Mouse (Mus musculus) forebrain, embryonic 13.5 days (tissue): Measurements from ENCODE around the gene Rps15. TPM values are rescaled to one million over a fixed set of nuclear protein-coding genes. Genes with fewer than 3 reads are reported as not detected.

ENCODE experiments used
- ATAC-seq: fragments of 200-750 bp; cut with Nextera tagmentation; 2 replicates; pipeline ENCODE4 v1.8.0; 2017
- H3K27ac ChIP-seq: fragments of 300-500 bp; sonication (generic); 2 replicates; pipeline ENCODE4 v1.5.1; 2015; ENCODE audit warnings: inconsistent platforms, mild to moderate bottlenecking, moderate library complexity
- H3K27me3 ChIP-seq: fragments of 300-500 bp; sonication (generic); 2 replicates; pipeline ENCODE4 v1.6.1; 2015; ENCODE audit warnings: mild to moderate bottlenecking, inconsistent platforms
- H3K36me3 ChIP-seq: fragments of 300-500 bp; sonication (generic); 2 replicates; pipeline ENCODE4 v1.6.1; 2015; ENCODE audit warnings: mild to moderate bottlenecking, inconsistent platforms; ENCODE audit not compliant: poor library complexity, severe bottlenecking
- H3K4me1 ChIP-seq: fragments of 300-500 bp; sonication (generic); 2 replicates; pipeline ENCODE4 v1.6.1; 2015; ENCODE audit warnings: inconsistent platforms
- H3K4me2 ChIP-seq: fragments of 300-500 bp; sonication (generic); 2 replicates; pipeline ENCODE4 v1.6.1; 2015; ENCODE audit warnings: inconsistent platforms, mild to moderate bottlenecking, moderate library complexity
- H3K4me3 ChIP-seq: fragments of 300-500 bp; sonication (generic); 2 replicates; pipeline ENCODE4 v1.5.1; 2015; ENCODE audit warnings: mild to moderate bottlenecking, inconsistent platforms
- H3K9ac ChIP-seq: fragments of 300-500 bp; sonication (generic); 2 replicates; pipeline ENCODE4 v1.6.1; 2015; ENCODE audit warnings: mild to moderate bottlenecking, inconsistent platforms
- H3K9me3 ChIP-seq: fragments of 300-500 bp; sonication (generic); replicated peaks from 2 replicates; pipeline ENCODE4 v1.6.1; 2016; ENCODE audit warnings: inconsistent platforms
- WGBS: fragments of 180-500 bp; shearing (Covaris S2); methylation state at CpG from one replicate; pipeline ENCODE4 v1.1.7; 2015; 5-methylcytosine and 5-hydroxymethylcytosine counted together
- polyA plus RNA-seq: library from polyadenylated mRNA; unstranded; fragments of >200 nt; fragmentation: Nextera tagmentation; extraction: Ambion mirVana; gene quantifications from 2 replicates; pipeline ENCODE4 v1.2.1, GENCODE M21; 2015

Rps15 gene
- polyA plus RNA-seq, 1 experiment from 2014 or later: 828 TPM

GRCm38 (mm10) chr10:80323261-80324119, 31.2 kb downstream of the Rps15 start:
- Histone ChIP-seq H3K4me2 (peak overlapping the region; percentile 88), H3K9ac (peak overlapping the region; percentile 60), H3K9me3 (no peaks in the 10 kb centered on the region), H3K27me3 (0 out of 2 replicates have a peak, but pooled peaks cover 3% of the 10 kb centered on the region), H3K4me1 (peaks cover 34% of the 10 kb centered on the region), H3K27ac (no peak overlapping the region), H3K4me3 (peak overlapping the region; percentile 45), H3K36me3 (peaks cover 4% of the 10 kb centered on the region)
- no peak for ATAC-seq
- under 1% methylated on average over 34 of the region's 46 CpGs for WGBS

GRCm38 (mm10) chr10:80324120-80325037, 32.1 kb downstream of the Rps15 start:
- H3K4me2 ChIP-seq: peak overlapping the region; percentile 88
- H3K4me1 ChIP-seq: peaks cover 29% of the 10 kb centered on the region
- H3K27me3 ChIP-seq: 0 out of 2 replicates have a peak, but pooled peaks cover 3% of the 10 kb centered on the region
- peak overlapping the region; percentile 45; the same call in 1 of the 2 replicates for H3K4me3 ChIP-seq
- no peaks in the 10 kb centered on the region for H3K9me3 ChIP-seq
- H3K27ac ChIP-seq: no peak overlapping the region
- no peak for ATAC-seq
- 76% methylated on average over 17 of the region's 17 CpGs for WGBS
- no peak overlapping the region for H3K9ac ChIP-seq
- no peaks in the 10 kb centered on the region for H3K36me3 ChIP-seq

GRCm38 (mm10) chr10:80325045-80325444, 32.8 kb downstream of the Rps15 start:
- H3K27me3 ChIP-seq: 0 out of 2 replicates have a peak, but pooled peaks cover 3% of the 10 kb centered on the region
- ATAC-seq: no peak
- H3K4me2 ChIP-seq: no peak overlapping the region
- WGBS: 87% methylated on average over 21 of the region's 21 CpGs
- no peaks in the 10 kb centered on the region for H3K9me3 ChIP-seq
- H3K36me3 ChIP-seq: no peaks in the 10 kb centered on the region
- no peak overlapping the region for H3K27ac ChIP-seq
- H3K4me3 ChIP-seq: no peak overlapping the region
- peaks cover 24% of the 10 kb centered on the region for H3K4me1 ChIP-seq
- H3K9ac ChIP-seq: no peak overlapping the region

- Histone ChIP-seq H3K9me3 (no peaks in the 10 kb centered on the region), H3K9ac (peak within 1 kb of the TSS; percentile 57), H3K27ac (no peak within 1 kb of the TSS), H3K4me3 (peak within 1 kb of the TSS; percentile 44), H3K4me2 (peak within 1 kb of the TSS; percentile 67), H3K4me1 (peaks cover 11% of the 10 kb centered on the region), H3K36me3 (no peaks in the 10 kb centered on the region), H3K27me3 (peaks cover 21% of the 10 kb centered on the region)
- ATAC-seq: peak; percentile 92
- 4% methylated on average over 36 of the region's 36 CpGs for WGBS
Measured at GRCm38 (mm10) chr10:80329273-80330081, 37.2 kb downstream of the Rps15 start, which contains the start of the genes Pcsk4 and Reep6. Gene Pcsk4 (minus strand): TSS chr10:80329498. Gene Reep6 (plus strand): TSS chr10:80329953.

GRCm38 (mm10) chr10:80330084-80330483, 37.8 kb downstream of the Rps15 start:
- Histone ChIP-seq H3K4me3 (peak overlapping the region; percentile 44), H3K27ac (no peak overlapping the region), H3K36me3 (no peaks in the 10 kb centered on the region), H3K9ac (peak overlapping the region; percentile 57), H3K4me1 (peaks cover 11% of the 10 kb centered on the region), H3K9me3 (no peaks in the 10 kb centered on the region), H3K27me3 (peaks cover 18% of the 10 kb centered on the region), H3K4me2 (peak overlapping the region; percentile 67)
- WGBS: 1% methylated on average over 41 of the region's 41 CpGs
- ATAC-seq: no peak

GRCm38 (mm10) chr10:80330888-80331287, 38.6 kb downstream of the Rps15 start:
- Histone ChIP-seq H3K36me3 (no peaks in the 10 kb centered on the region), H3K27ac (no peak overlapping the region), H3K9ac (no peak overlapping the region), H3K9me3 (no peaks in the 10 kb centered on the region), H3K4me2 (peak overlapping the region; percentile 67), H3K4me3 (no peak overlapping the region), H3K27me3 (peaks cover 18% of the 10 kb centered on the region), H3K4me1 (peaks cover 11% of the 10 kb centered on the region)
- 89% methylated on average over 2 of the region's 2 CpGs for WGBS
- ATAC-seq: no peak

- Histone ChIP-seq H3K4me3 (no peak overlapping the region), H3K4me1 (peaks cover 11% of the 10 kb centered on the region), H3K9me3 (no peaks in the 10 kb centered on the region), H3K27me3 (peaks cover 18% of the 10 kb centered on the region), H3K27ac (no peak overlapping the region), H3K36me3 (no peaks in the 10 kb centered on the region), H3K4me2 (no peak overlapping the region), H3K9ac (no peak overlapping the region)
- 80% methylated on average over 10 of the region's 10 CpGs for WGBS
- ATAC-seq: no peak
Measured at GRCm38 (mm10) chr10:80331636-80332524, 39.6 kb downstream of the Rps15 start.

GRCm38 (mm10) chr10:80332525-80332989, 40.3 kb downstream of the Rps15 start:
- H3K4me1 ChIP-seq: peaks cover 11% of the 10 kb centered on the region
- H3K27me3 ChIP-seq: peaks cover 18% of the 10 kb centered on the region
- H3K27ac ChIP-seq: no peak overlapping the region
- H3K36me3 ChIP-seq: no peaks in the 10 kb centered on the region
- no peak overlapping the region for H3K9ac ChIP-seq
- WGBS: 90% methylated on average over 5 of the region's 5 CpGs
- no peak overlapping the region for H3K4me2 ChIP-seq
- H3K9me3 ChIP-seq: no peaks in the 10 kb centered on the region
- H3K4me3 ChIP-seq: no peak overlapping the region
- ATAC-seq: no peak

- no peak for ATAC-seq
- 89% methylated on average over 12 of the region's 12 CpGs for WGBS
Measured at GRCm38 (mm10) chr10:80336263-80336662, 44.0 kb downstream of the Rps15 start.

GRCm38 (mm10) chr10:80339941-80340750, 47.9 kb downstream of the Rps15 start:
- 0 out of 2 replicates have a peak overlapping the region, but pooled peaks have one; percentile 0 for H3K4me2 ChIP-seq
- 21% methylated on average over 19 of the region's 19 CpGs for WGBS

More at GRCm38 (mm10) chr10:80336263-80336662, 44.0 kb downstream of the Rps15 start:
- no peak overlapping the region for H3K27ac ChIP-seq
- no peaks in the 10 kb centered on the region for H3K36me3 ChIP-seq
- no peak overlapping the region for H3K4me2 ChIP-seq
- H3K9me3 ChIP-seq: no peaks in the 10 kb centered on the region
- 0 out of 2 replicates have a peak, but pooled peaks cover 4% of the 10 kb centered on the region for H3K4me1 ChIP-seq
- no peak overlapping the region for H3K9ac ChIP-seq
- peaks cover 30% of the 10 kb centered on the region for H3K27me3 ChIP-seq
- H3K4me3 ChIP-seq: no peak overlapping the region

More at GRCm38 (mm10) chr10:80339941-80340750, 47.9 kb downstream of the Rps15 start:
- H3K9me3 ChIP-seq: no peaks in the 10 kb centered on the region
- no peak overlapping the region for H3K9ac ChIP-seq
- H3K4me1 ChIP-seq: peaks cover 28% of the 10 kb centered on the region
- ATAC-seq: peak; percentile 17
- no peaks in the 10 kb centered on the region for H3K36me3 ChIP-seq
- no peak overlapping the region for H3K4me3 ChIP-seq
- H3K27me3 ChIP-seq: peaks cover 57% of the 10 kb centered on the region
- H3K27ac ChIP-seq: no peak overlapping the region
